Mouse (Mus musculus): Measurements from ENCODE around the gene Tgfb1i1. TPM values are rescaled to one million over a fixed set of nuclear protein-coding genes. Genes with fewer than 3 reads are reported as not detected.

Gene Tgfb1i1
- polyA plus RNA-seq, 1 experiment from 2014 or later = 18.5 TPM

DNA sequence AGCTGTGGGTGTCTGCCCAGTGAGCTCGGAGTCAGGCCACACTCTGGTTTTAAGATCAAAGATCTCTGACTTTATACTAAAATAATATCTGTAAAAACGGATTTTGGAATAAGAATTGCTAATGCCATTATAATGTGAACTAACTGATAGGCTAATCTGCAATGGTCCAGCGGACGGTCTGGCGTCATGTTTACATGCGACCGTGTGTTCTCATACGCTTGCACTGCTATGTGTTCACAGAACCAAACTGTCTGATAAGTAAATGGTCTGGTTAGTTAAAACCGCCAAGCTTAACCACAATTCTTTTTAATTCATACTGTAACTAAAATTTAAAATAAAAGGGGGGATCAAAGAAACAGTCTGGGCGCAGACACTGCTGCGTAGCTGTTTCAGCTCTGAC is 35.2 kb downstream of the Tgfb1i1 start:
- H3K9ac ChIP-seq (replicated peaks; ENCODE audit: low read length) = no peak overlapping the region
- H3K27ac ChIP-seq (replicated peaks; ENCODE audit: low read depth, low read length) = no peak overlapping the region
- H3K27me3 ChIP-seq (ENCODE audit: control insufficient read depth, insufficient read depth, low read length) = no peaks in the 10 kb centered on the region
- no peak for DNase-seq (ENCODE audit: low spot score)
- H3K4me3 ChIP-seq (ENCODE audit: low read depth, low read length) = no peak overlapping the region
- H3K4me2 ChIP-seq (ENCODE audit: low read depth, low read length) = no peak overlapping the region
- H3K36me3 ChIP-seq (replicated peaks; ENCODE audit: control insufficient read depth, insufficient read depth, low read depth, low read length) = no peaks in the 10 kb centered on the region
- WGBS = 90% methylated on average over 11 of the region's 11 CpGs
- no peaks in the 10 kb centered on the region for H3K4me1 ChIP-seq (ENCODE audit: control insufficient read depth, insufficient read depth, low read length)
- ATAC-seq (replicated peaks; ENCODE audit: insufficient number of reproducible peaks, low FRiP score, low TSS enrichment, low read depth) = no peak
- no peaks in the 10 kb centered on the region for H3K9me3 ChIP-seq (replicated peaks; ENCODE audit: control insufficient read depth, low read length)

DNA sequence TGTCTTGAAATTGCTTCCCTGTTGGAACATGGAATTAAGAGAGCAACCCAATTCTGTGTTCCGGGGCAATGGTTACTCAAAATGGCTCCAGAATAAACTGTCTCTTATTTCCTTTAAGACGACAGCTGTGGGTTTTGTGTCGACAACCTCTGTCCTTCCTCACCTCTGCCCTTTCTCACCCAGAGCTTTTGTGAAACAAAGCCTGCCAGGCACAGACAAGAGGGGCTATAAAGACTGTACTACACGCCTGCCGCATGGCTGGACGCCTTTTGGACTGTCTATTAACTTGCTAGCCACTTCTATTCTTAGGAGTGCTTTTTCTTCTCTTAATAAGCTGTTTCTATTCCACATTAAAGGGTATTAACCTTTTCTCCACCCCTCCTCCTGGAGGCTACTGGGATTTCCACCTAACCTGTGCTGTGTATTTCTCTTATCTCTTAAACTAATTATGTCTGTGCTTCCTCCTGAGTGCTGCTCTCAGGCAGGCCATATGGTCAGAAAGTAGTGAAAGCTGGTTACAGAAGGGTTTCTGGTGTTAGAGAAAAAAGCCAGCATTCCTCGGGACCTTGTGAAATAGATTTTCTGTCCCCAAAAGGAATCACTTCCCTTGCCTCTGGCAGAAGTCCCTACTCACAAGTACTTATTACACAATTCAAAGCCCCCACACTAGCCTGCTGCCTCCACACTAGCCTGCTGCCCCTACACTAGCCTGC is 36.1 kb downstream of the Tgfb1i1 start:
- H3K27ac ChIP-seq (replicated peaks; ENCODE audit: low read depth, low read length) = no peak overlapping the region
- ATAC-seq (replicated peaks; ENCODE audit: insufficient number of reproducible peaks, low FRiP score, low TSS enrichment, low read depth) (no peak), DNase-seq (ENCODE audit: low spot score) (no peak)
- no peak overlapping the region for H3K4me2 ChIP-seq (ENCODE audit: low read depth, low read length)
- no peaks in the 10 kb centered on the region for H3K36me3 ChIP-seq (replicated peaks; ENCODE audit: control insufficient read depth, insufficient read depth, low read depth, low read length)
- no peaks in the 10 kb centered on the region for H3K27me3 ChIP-seq (ENCODE audit: control insufficient read depth, insufficient read depth, low read length)
- no peak overlapping the region for H3K9ac ChIP-seq (replicated peaks; ENCODE audit: low read length)
- H3K4me1 ChIP-seq (ENCODE audit: control insufficient read depth, insufficient read depth, low read length) = no peaks in the 10 kb centered on the region
- no peaks in the 10 kb centered on the region for H3K9me3 ChIP-seq (replicated peaks; ENCODE audit: control insufficient read depth, low read length)
- WGBS = 21% methylated on average over 7 of the region's 7 CpGs
- H3K4me3 ChIP-seq (ENCODE audit: low read depth, low read length) = no peak overlapping the region

DNA sequence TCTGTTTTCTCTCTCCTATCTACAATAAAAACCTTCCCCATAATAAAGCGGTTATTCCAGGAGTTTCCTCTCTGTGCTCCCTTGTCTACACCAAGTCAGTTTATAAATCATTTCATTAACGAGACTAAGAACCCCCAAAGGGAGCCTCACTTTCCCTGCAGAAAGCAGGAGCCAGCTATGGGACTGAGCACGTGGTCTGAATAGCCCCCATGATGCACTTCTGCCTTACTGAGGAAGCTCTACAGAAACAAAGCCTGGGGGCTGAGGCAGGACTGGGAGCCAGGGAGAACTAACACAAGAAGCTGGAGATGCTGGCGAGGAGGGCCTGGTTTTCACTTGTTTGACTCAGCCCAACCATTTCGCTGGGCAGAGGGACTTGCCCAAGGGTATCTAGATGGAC is 37.4 kb downstream of the Tgfb1i1 start:
- DNase-seq (ENCODE audit: low spot score) = no peak
- Histone ChIP-seq H3K27me3 (ENCODE audit: control insufficient read depth, insufficient read depth, low read length) (no peaks in the 10 kb centered on the region), H3K36me3 (replicated peaks; ENCODE audit: control insufficient read depth, insufficient read depth, low read depth, low read length) (peaks cover 2% of the 10 kb centered on the region; the same call in 1 of the 2 replicates), H3K27ac (replicated peaks; ENCODE audit: low read depth, low read length) (no peak overlapping the region), H3K4me3 (ENCODE audit: low read depth, low read length) (no peak overlapping the region), H3K4me1 (ENCODE audit: control insufficient read depth, insufficient read depth, low read length) (no peaks in the 10 kb centered on the region), H3K9ac (replicated peaks; ENCODE audit: low read length) (no peak overlapping the region), H3K9me3 (replicated peaks; ENCODE audit: control insufficient read depth, low read length) (no peaks in the 10 kb centered on the region), H3K4me2 (ENCODE audit: low read depth, low read length) (no peak overlapping the region)
- 60% methylated on average over 5 of the region's 5 CpGs for WGBS
- ATAC-seq (replicated peaks; ENCODE audit: insufficient number of reproducible peaks, low FRiP score, low TSS enrichment, low read depth) = no peak

DNA sequence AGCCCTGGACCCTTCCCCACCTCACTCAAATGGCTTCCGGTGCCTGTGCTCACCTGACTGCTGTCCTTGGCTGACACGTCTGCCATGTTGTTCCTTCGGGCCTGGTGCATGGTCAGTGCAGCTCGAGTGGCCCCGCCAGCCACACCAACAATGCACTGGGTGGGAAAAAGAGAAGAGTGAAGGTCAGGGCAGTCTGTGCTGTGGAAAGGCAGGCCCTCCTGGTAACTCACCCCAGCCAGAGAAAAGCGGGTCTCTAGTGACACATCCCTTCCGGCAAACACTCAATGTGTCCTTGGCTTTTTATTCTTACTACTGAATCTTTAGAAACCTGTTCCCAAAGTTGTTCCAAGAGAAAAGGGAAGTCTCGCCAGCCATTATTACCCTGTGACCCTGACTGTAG is 38.4 kb downstream of the Tgfb1i1 start:
- H3K9me3 ChIP-seq (replicated peaks; ENCODE audit: control insufficient read depth, low read length) = no peaks in the 10 kb centered on the region
- WGBS = 86% methylated on average over 8 of the region's 8 CpGs
- ATAC-seq (replicated peaks; ENCODE audit: insufficient number of reproducible peaks, low FRiP score, low TSS enrichment, low read depth) (no peak), DNase-seq (ENCODE audit: low spot score) (no peak)
- H3K9ac ChIP-seq (replicated peaks; ENCODE audit: low read length) = no peak overlapping the region
- no peaks in the 10 kb centered on the region for H3K4me1 ChIP-seq (ENCODE audit: control insufficient read depth, insufficient read depth, low read length)
- H3K4me2 ChIP-seq (ENCODE audit: low read depth, low read length) = no peak overlapping the region
- H3K27me3 ChIP-seq (ENCODE audit: control insufficient read depth, insufficient read depth, low read length) = no peaks in the 10 kb centered on the region
- H3K27ac ChIP-seq (replicated peaks; ENCODE audit: low read depth, low read length) = no peak overlapping the region
- peaks cover 2% of the 10 kb centered on the region; the same call in 1 of the 2 replicates for H3K36me3 ChIP-seq (replicated peaks; ENCODE audit: control insufficient read depth, insufficient read depth, low read depth, low read length)
- H3K4me3 ChIP-seq (ENCODE audit: low read depth, low read length) = no peak overlapping the region

DNA sequence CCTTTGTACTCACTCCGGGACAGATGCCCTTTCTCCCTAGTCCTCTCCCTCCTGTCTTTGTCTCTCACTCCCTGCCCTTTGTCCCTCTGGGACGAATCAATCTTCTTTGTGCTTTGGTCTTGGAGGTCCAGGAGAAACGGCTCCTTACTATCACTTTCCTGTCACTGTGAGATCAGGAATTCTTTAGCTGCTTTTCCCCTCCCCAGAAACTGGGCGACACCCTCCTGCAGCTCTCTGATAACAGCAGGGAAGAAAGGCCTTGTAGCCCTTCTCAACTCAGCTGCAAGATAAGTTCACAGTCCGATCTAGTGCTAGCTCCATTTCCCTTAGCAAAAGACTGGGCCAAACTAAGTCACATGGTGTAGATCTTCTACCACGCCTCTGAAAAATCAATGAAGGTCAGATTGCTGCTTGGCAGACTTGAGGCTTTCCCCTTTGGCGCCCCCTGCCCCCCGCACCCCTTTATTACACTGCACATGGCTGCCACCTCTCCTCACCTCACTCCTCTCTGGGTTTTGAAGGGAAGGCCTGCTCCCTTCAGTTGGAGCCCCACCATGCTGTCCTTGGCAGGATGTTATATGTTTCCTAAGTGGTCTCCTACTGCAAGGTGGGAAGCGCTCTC is 42.4 kb downstream of the Tgfb1i1 start:
- Histone ChIP-seq H3K9ac (replicated peaks; ENCODE audit: low read length) (no peak overlapping the region), H3K36me3 (replicated peaks; ENCODE audit: control insufficient read depth, insufficient read depth, low read depth, low read length) (peaks cover 2% of the 10 kb centered on the region; the same call in 1 of the 2 replicates), H3K4me3 (ENCODE audit: low read depth, low read length) (no peak overlapping the region), H3K4me1 (ENCODE audit: control insufficient read depth, insufficient read depth, low read length) (no peaks in the 10 kb centered on the region), H3K4me2 (ENCODE audit: low read depth, low read length) (no peak overlapping the region), H3K27ac (replicated peaks; ENCODE audit: low read depth, low read length) (no peak overlapping the region), H3K27me3 (ENCODE audit: control insufficient read depth, insufficient read depth, low read length) (no peaks in the 10 kb centered on the region), H3K9me3 (replicated peaks; ENCODE audit: control insufficient read depth, low read length) (no peaks in the 10 kb centered on the region)
- WGBS = 30% methylated on average over 9 of the region's 9 CpGs
- DNase-seq (ENCODE audit: low spot score) (peak; percentile 54), ATAC-seq (replicated peaks; ENCODE audit: insufficient number of reproducible peaks, low FRiP score, low TSS enrichment, low read depth) (no peak)

DNA sequence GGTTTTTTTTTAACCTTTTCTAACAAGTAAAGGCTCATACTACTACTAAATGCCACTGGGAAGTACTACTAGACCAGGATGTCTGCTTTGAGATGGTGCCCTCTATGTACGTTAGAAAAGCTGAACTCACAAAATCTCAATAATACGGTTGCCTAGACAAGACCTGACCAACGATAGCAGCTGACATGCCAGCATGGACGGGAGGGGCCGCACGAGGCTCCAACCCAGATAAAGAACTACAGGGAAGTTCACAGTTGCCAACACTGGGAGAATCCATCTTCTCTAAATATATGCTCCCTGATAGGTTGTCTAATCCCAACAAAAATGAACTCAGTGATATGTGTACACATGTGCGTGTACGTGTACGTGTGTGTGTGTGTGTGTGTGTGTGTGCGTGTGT is 48.2 kb downstream of the Tgfb1i1 start:
- H3K27ac ChIP-seq (replicated peaks; ENCODE audit: low read depth, low read length) = no peak overlapping the region
- H3K9ac ChIP-seq (replicated peaks; ENCODE audit: low read length) = no peak overlapping the region
- no peaks in the 10 kb centered on the region; the same call in 1 of the 2 replicates for H3K36me3 ChIP-seq (replicated peaks; ENCODE audit: control insufficient read depth, insufficient read depth, low read depth, low read length)
- H3K4me3 ChIP-seq (ENCODE audit: low read depth, low read length) = no peak overlapping the region
- H3K9me3 ChIP-seq (replicated peaks; ENCODE audit: control insufficient read depth, low read length) = no peaks in the 10 kb centered on the region
- H3K27me3 ChIP-seq (ENCODE audit: control insufficient read depth, insufficient read depth, low read length) = no peaks in the 10 kb centered on the region
- 95% methylated on average over 10 of the region's 10 CpGs for WGBS
- no peak for ATAC-seq (replicated peaks; ENCODE audit: insufficient number of reproducible peaks, low FRiP score, low TSS enrichment, low read depth)
- 0 out of 2 replicates have a peak, but pooled peaks cover 4% of the 10 kb centered on the region for H3K4me1 ChIP-seq (ENCODE audit: control insufficient read depth, insufficient read depth, low read length)
- DNase-seq (ENCODE audit: low spot score) = no peak
- no peak overlapping the region for H3K4me2 ChIP-seq (ENCODE audit: low read depth, low read length)

DNA sequence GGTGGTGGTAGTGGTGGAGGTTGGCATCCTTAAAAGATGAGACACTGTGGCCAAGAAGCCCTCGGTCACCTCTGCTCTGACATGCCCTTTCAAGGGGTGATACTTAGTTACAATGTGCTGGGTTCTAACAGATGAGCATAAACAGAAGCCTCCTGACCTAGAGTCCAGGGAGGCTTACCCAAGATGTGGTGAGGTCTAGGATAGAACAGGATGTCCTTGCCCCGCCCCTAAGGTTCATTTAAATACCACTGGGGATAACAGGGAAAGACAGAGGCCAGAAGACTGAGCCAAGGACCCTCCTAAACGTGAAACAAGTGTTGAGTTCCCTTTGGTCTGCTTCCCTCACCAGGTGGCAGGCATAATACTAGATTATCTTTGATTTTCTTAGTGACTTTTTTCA is 49.9 kb downstream of the Tgfb1i1 start:
- H3K4me2 ChIP-seq (ENCODE audit: low read depth, low read length) = no peak overlapping the region
- no peaks in the 10 kb centered on the region for H3K27me3 ChIP-seq (ENCODE audit: control insufficient read depth, insufficient read depth, low read length)
- H3K4me3 ChIP-seq (ENCODE audit: low read depth, low read length) = no peak overlapping the region
- no peak overlapping the region for H3K9ac ChIP-seq (replicated peaks; ENCODE audit: low read length)
- no peak overlapping the region for H3K27ac ChIP-seq (replicated peaks; ENCODE audit: low read depth, low read length)
- H3K36me3 ChIP-seq (replicated peaks; ENCODE audit: control insufficient read depth, insufficient read depth, low read depth, low read length) = no peaks in the 10 kb centered on the region
- 0 out of 2 replicates have a peak, but pooled peaks cover 4% of the 10 kb centered on the region for H3K4me1 ChIP-seq (ENCODE audit: control insufficient read depth, insufficient read depth, low read length)
- DNase-seq (ENCODE audit: low spot score) = no peak
- no peaks in the 10 kb centered on the region for H3K9me3 ChIP-seq (replicated peaks; ENCODE audit: control insufficient read depth, low read length)
- WGBS = 59% methylated on average over 3 of the region's 3 CpGs
- ATAC-seq (replicated peaks; ENCODE audit: insufficient number of reproducible peaks, low FRiP score, low TSS enrichment, low read depth) = no peak

DNA sequence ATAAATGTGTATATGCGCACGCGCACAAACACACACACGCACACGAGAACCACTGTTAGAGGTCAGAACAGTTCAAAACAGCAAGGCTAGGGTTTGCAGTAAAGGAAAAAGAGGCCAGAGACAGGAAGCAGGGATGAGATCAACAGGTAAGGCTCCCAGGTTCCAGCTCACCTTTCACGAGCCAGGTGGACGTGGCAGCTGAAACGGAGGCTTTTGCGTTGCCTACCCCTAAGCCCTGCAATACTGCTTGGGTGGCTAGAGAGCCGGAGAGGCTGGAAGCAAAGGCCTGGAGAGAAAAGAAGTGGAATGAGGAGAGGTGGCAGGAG is 50.6 kb downstream of the Tgfb1i1 start:
- Histone ChIP-seq H3K4me2 (ENCODE audit: low read depth, low read length) (peak overlapping the region; percentile 78), H3K36me3 (replicated peaks; ENCODE audit: control insufficient read depth, insufficient read depth, low read depth, low read length) (no peaks in the 10 kb centered on the region), H3K4me3 (ENCODE audit: low read depth, low read length) (peak overlapping the region; percentile 84), H3K4me1 (ENCODE audit: control insufficient read depth, insufficient read depth, low read length) (0 out of 2 replicates have a peak, but pooled peaks cover 4% of the 10 kb centered on the region), H3K27ac (replicated peaks; ENCODE audit: low read depth, low read length) (0 out of 2 replicates have a peak overlapping the region, but pooled peaks have one; percentile 63), H3K9ac (replicated peaks; ENCODE audit: low read length) (peak overlapping the region; percentile 92), H3K9me3 (replicated peaks; ENCODE audit: control insufficient read depth, low read length) (no peaks in the 10 kb centered on the region), H3K27me3 (ENCODE audit: control insufficient read depth, insufficient read depth, low read length) (no peaks in the 10 kb centered on the region)
- 36% methylated on average over 10 of the region's 10 CpGs for WGBS
- DNase-seq (ENCODE audit: low spot score) (no peak), ATAC-seq (replicated peaks; ENCODE audit: insufficient number of reproducible peaks, low FRiP score, low TSS enrichment, low read depth) (no peak)
